Mouse (Mus musculus) intestine, embryonic 16.5 days (tissue): ENCODE measurements around the gene Akap7. TPM values are rescaled to one million over a fixed set of nuclear protein-coding genes. Genes with fewer than 3 reads are reported as not detected.

Experiments used
- ATAC-seq: fragments of 200-750 bp; cut with Nextera tagmentation; 2 replicates; pipeline ENCODE4 v1.8.0; 2017; ENCODE audit warnings: moderate TSS enrichment, moderate library complexity
- H3K27ac ChIP-seq: fragments of 300-500 bp; sonication (generic); 2 replicates; pipeline ENCODE4 v1.5.1; 2014; ENCODE audit warnings: mild to moderate bottlenecking, low read length
- H3K27me3 ChIP-seq: fragments of 300-500 bp; sonication (generic); replicated peaks from 2 replicates; pipeline ENCODE4 v1.6.1; 2014; ENCODE audit warnings: low read length, control low read depth, mixed read lengths; ENCODE audit not compliant: control insufficient read depth, insufficient read depth
- H3K36me3 ChIP-seq: fragments of 300-500 bp; sonication (generic); 2 replicates; pipeline ENCODE4 v1.6.1; 2014; ENCODE audit warnings: low read length, control low read depth; ENCODE audit not compliant: control insufficient read depth, insufficient read depth
- H3K4me1 ChIP-seq: fragments of 300-500 bp; sonication (generic); 2 replicates; pipeline ENCODE4 v1.6.1; 2014; ENCODE audit warnings: low read length, control low read depth, mixed read lengths; ENCODE audit not compliant: control insufficient read depth, insufficient read depth
- H3K4me2 ChIP-seq: fragments of 300-500 bp; sonication (generic); 2 replicates; pipeline ENCODE4 v1.6.1; 2014; ENCODE audit warnings: low read depth, low read length, control low read depth
- H3K4me3 ChIP-seq: fragments of 300-500 bp; sonication (generic); 2 replicates; pipeline ENCODE4 v1.5.1; 2014; ENCODE audit warnings: mild to moderate bottlenecking, low read length
- H3K9ac ChIP-seq: fragments of 300-500 bp; sonication (generic); 2 replicates; pipeline ENCODE4 v1.6.1; 2014; ENCODE audit warnings: low read depth, low read length
- H3K9me3 ChIP-seq: fragments of 300-500 bp; sonication (generic); 2 replicates; pipeline ENCODE4 v1.6.1; 2016; ENCODE audit warnings: low read length, control low read depth; ENCODE audit not compliant: control insufficient read depth
- WGBS: fragments of 180-500 bp; shearing (Covaris S2); extraction: QIAGEN DNeasy Blood & Tissue Kit; methylation state at CpG from one replicate; pipeline ENCODE4 v1.1.7; 2014; 5-methylcytosine and 5-hydroxymethylcytosine counted together
- polyA plus RNA-seq: library from polyadenylated mRNA; unstranded; fragments of >200 nt; fragmentation: Nextera tagmentation; extraction: Ambion mirVana; gene quantifications from 2 replicates; pipeline ENCODE4 v1.2.1, GENCODE M21; 2015

Gene Akap7
- polyA plus RNA-seq, 1 experiment from 2014 or later = 27.6 TPM

- Histone ChIP-seq H3K9ac (no peak overlapping the region), H3K4me3 (no peak overlapping the region)
- 66% methylated on average over 4 of the region's 4 CpGs for WGBS
Measured at GRCm38 (mm10) chr10:25325690-25326089, 18.0 kb upstream of the Akap7 start.

DNA sequence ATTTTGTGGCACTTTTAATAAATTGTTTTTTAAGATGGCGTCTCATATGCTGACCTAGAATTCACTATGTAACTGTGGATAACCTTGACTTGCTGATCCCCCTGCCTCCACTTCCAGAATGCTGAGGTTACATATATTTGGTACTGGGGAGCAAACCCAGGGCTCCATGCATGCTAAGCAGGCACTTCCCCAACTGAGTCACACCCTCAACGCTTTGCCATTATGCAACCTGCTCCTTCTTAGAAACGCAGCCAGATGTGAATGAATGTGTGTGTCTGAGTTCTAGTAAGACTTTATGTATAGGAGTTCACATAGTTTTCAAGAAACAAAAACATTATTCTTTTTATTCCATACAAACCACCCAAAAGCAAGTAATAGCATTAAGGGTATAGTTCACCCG lies 13.5 kb upstream of the Akap7 start:
- Histone ChIP-seq H3K9ac (no peak overlapping the region), H3K27me3 (no peaks in the 10 kb centered on the region), H3K9me3 (no peaks in the 10 kb centered on the region), H3K4me2 (no peak overlapping the region), H3K36me3 (no peaks in the 10 kb centered on the region), H3K4me3 (no peak overlapping the region), H3K4me1 (peaks cover 3% of the 10 kb centered on the region), H3K27ac (no peak overlapping the region)
- ATAC-seq = no peak
- WGBS = 84% methylated on average over 4 of the region's 4 CpGs

More at GRCm38 (mm10) chr10:25325690-25326089, 18.0 kb upstream of the Akap7 start:
- Histone ChIP-seq H3K27me3 (no peaks in the 10 kb centered on the region), H3K4me2 (no peak overlapping the region), H3K27ac (no peak overlapping the region), H3K4me1 (no peaks in the 10 kb centered on the region), H3K9me3 (no peaks in the 10 kb centered on the region), H3K36me3 (no peaks in the 10 kb centered on the region)
- no peak for ATAC-seq

DNA sequence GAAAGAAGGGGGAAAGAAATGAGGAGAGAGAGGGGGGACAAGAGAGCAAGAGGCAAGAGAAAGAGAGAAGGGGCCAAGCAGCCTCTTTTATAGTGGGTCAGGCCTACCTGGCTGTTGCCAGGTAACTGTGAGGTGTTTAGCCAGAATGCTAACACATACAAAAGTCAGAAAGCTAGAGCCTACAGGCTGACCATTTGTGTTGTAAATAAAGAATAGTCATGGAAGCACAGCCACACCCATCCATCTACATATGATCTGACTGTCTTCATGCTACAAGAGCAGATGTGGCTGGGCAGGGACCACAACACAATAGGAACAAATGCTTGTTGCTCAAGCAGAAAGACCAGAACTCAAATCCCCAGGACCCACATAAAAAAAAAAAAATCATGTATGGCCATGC lies 11.9 kb upstream of the Akap7 start:
- peaks cover 3% of the 10 kb centered on the region for H3K4me1 ChIP-seq
- H3K9ac ChIP-seq = no peak overlapping the region
- H3K36me3 ChIP-seq = no peaks in the 10 kb centered on the region
- no peaks in the 10 kb centered on the region for H3K27me3 ChIP-seq
- H3K27ac ChIP-seq = no peak overlapping the region
- no peaks in the 10 kb centered on the region for H3K9me3 ChIP-seq
- ATAC-seq = no peak
- H3K4me2 ChIP-seq = no peak overlapping the region
- no peak overlapping the region for H3K4me3 ChIP-seq

DNA sequence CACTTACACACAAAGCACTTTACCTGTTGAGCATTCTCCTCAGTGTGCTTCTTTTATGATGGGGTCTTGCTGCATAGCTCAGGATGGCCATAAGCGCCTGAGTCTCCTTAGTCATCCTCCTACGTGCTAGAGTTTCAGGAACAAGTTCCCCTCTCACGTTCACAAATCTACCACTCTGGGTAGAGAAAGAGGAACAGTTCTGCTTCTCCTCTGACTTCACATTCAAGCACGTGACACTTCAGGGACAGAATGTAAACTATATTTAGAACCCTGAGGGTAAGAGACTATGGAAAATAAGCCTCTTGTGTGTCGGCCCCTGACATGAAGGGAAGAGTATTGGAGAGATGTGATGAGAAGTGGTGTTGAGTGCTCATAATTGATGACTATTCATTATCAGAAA lies 10.7 kb upstream of the Akap7 start:
- no peak overlapping the region for H3K27ac ChIP-seq
- H3K4me1 ChIP-seq = peaks cover 3% of the 10 kb centered on the region
- no peak overlapping the region for H3K9ac ChIP-seq
- no peaks in the 10 kb centered on the region for H3K36me3 ChIP-seq
- 76% methylated on average over 5 of the region's 5 CpGs for WGBS
- H3K27me3 ChIP-seq = no peaks in the 10 kb centered on the region
- no peak overlapping the region for H3K4me2 ChIP-seq
- H3K4me3 ChIP-seq = no peak overlapping the region
- H3K9me3 ChIP-seq = no peaks in the 10 kb centered on the region
- ATAC-seq = no peak

DNA sequence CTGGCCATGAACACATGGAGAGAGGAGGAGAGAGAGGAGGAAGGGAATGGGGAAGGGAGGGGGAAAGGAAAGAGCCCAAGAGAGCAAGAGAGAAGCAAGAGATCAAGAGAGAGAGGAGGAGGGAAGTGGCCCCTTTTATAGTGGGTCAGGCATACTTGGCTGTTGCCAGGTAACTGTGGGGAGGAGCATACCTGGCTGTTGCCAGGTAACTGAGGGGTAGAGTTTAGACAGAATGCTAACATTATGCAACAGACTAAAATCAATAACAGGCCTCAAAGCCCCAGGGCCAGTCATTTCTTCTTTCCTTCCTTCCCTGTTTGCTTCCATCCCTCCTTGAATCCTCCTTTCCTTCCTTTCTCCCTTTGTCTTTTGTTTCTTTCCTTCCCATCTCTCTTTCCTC lies 10.0 kb upstream of the Akap7 start:
- H3K4me3 ChIP-seq = no peak overlapping the region
- ATAC-seq = peak; percentile 64
- H3K4me2 ChIP-seq = no peak overlapping the region
- no peak overlapping the region for H3K27ac ChIP-seq
- no peak overlapping the region for H3K9ac ChIP-seq
- H3K36me3 ChIP-seq = no peaks in the 10 kb centered on the region
- peaks cover 3% of the 10 kb centered on the region for H3K4me1 ChIP-seq
- H3K27me3 ChIP-seq = no peaks in the 10 kb centered on the region
- no peaks in the 10 kb centered on the region for H3K9me3 ChIP-seq

DNA sequence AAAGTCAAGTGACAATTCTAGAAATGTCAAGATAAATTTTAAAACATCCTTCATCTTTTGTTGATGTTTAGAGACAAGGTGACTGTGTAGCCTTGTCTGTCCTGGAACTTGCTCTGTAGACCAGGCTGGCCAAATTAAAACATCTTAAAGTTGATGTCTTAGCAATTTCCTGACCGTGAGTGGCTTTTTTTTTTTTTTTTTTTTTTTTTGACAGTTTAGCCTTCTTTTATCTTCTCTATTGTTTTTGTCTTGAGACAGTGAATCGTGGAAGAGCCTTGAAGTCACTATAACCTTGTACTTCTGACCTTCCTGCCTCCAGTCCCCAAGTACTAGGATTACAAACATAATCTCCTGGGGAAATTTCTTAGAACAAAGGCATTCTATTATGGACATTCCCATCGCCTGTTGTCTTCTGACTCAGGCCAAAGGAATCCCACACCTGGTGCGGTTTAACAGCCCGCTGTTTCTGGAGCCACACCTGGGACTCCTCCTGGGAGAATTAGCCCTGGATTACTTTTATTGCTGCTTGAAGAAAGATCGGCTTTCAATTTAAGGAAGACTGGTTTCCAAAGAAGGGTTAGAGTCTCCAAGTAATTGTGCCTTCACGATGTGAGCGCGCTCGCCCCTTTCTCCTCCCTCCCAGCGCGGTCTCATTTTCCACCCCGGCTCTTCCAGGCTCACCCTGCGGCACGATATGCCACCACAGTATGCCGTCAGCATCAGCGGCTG lies 6.3 kb upstream of the Akap7 start:
- no peaks in the 10 kb centered on the region for H3K9me3 ChIP-seq
- 14% methylated on average over 17 of the region's 17 CpGs for WGBS
- no peak overlapping the region for H3K9ac ChIP-seq
- H3K4me2 ChIP-seq = peak overlapping the region; percentile 34
- H3K4me1 ChIP-seq = peaks cover 3% of the 10 kb centered on the region
- no peaks in the 10 kb centered on the region for H3K27me3 ChIP-seq
- H3K36me3 ChIP-seq = no peaks in the 10 kb centered on the region
- H3K27ac ChIP-seq = no peak overlapping the region
- ATAC-seq = peak; percentile 90
- peak overlapping the region; percentile 25 for H3K4me3 ChIP-seq

DNA sequence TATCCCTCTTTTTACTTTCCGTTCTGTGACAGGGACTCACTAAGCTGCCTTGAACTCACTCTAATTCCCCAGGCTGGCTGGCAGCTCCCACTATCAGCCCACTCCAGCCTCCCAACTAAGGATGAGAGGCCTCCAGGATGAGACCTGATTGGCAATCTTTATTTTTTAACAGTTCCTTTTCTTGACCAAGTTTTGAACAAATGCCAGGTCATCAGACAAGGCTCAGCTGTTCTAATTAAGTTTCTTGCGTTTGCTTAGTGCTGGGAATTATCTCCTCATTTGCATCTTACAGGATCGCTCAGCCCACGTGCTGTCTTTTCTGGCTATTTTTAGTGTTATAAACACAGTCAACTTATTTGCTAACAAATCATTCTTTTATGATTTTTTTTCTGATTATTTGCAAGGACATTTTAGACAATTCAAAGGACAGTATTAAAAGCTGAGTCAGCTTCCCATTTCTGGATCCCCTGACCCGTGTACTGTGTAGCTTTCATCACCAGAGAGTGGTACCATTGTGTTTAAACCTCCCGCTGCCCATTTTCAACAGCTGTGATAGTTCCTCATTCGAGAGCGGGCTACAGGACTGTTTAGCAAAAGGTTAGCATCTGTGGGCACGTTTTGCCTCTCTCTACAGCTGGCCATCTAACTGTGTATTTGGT lies 4.0 kb upstream of the Akap7 start:
- H3K4me3 ChIP-seq = no peak overlapping the region
- H3K4me1 ChIP-seq = no peaks in the 10 kb centered on the region
- H3K27me3 ChIP-seq = no peaks in the 10 kb centered on the region
- no peaks in the 10 kb centered on the region for H3K36me3 ChIP-seq
- ATAC-seq = no peak
- H3K9ac ChIP-seq = no peak overlapping the region
- H3K27ac ChIP-seq = no peak overlapping the region
- no peaks in the 10 kb centered on the region for H3K9me3 ChIP-seq
- 56% methylated on average over 9 of the region's 9 CpGs for WGBS
- no peak overlapping the region for H3K4me2 ChIP-seq

DNA sequence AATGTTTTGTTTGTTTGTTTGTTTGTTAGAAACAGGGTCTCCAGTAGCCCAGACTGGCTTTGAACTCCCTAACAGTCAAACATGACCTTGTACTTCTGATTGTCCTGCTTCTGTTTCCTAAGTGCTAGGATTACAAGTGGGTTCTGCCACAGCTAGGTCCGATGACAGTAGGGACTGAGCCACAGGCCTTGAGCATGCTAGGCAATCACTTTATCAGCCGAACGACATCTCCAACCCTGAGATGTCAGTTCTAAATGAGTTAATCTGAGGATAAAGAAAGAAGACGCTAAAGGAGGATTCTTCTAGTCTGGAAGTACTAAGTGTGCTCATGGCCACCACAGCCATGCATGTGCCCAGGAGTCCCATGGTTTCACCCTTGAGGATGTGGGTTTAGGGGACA lies 3.1 kb upstream of the Akap7 start:
- Histone ChIP-seq H3K27ac (no peak overlapping the region), H3K4me1 (no peaks in the 10 kb centered on the region), H3K4me2 (no peak overlapping the region), H3K9me3 (no peaks in the 10 kb centered on the region), H3K36me3 (no peaks in the 10 kb centered on the region), H3K4me3 (no peak overlapping the region), H3K27me3 (no peaks in the 10 kb centered on the region), H3K9ac (no peak overlapping the region)
- ATAC-seq = no peak
- 82% methylated on average over 4 of the region's 4 CpGs for WGBS

DNA sequence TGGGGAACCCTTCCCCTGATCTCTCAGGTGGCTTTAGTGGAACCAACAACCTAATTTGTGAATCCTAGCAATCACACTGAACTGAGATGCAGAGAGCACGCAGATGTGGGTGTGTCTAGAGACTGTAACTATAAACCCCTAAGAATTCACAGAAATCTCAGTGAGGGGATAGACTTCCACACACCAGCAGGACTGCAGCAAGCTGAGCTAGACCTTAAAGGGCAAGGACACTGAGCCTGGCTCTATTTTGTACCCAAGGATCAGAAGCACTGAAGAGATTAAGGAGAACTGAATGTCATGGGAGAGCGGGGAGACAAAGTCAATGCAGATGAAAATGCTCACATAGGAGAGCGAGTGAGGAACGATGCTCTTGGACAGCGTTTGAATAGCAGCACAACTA lies 2.3 kb upstream of the Akap7 start:
- Histone ChIP-seq H3K4me1 (no peaks in the 10 kb centered on the region), H3K4me2 (no peak overlapping the region), H3K36me3 (no peaks in the 10 kb centered on the region), H3K9me3 (no peaks in the 10 kb centered on the region), H3K27me3 (no peaks in the 10 kb centered on the region), H3K9ac (no peak overlapping the region), H3K4me3 (no peak overlapping the region), H3K27ac (no peak overlapping the region)
- no peak for ATAC-seq
- WGBS = 89% methylated on average over 5 of the region's 5 CpGs

GRCm38 (mm10) chr10:25305146-25305545 lies 2.5 kb downstream of the Akap7 start:
- no peaks in the 10 kb centered on the region for H3K27me3 ChIP-seq
- H3K4me1 ChIP-seq = no peaks in the 10 kb centered on the region
- no peak overlapping the region for H3K4me3 ChIP-seq
- H3K9ac ChIP-seq = no peak overlapping the region
- ATAC-seq = no peak
- H3K27ac ChIP-seq = no peak overlapping the region
- no peaks in the 10 kb centered on the region for H3K36me3 ChIP-seq
- no peaks in the 10 kb centered on the region for H3K9me3 ChIP-seq
- no peak overlapping the region for H3K4me2 ChIP-seq
- WGBS = 66% methylated on average over 6 of the region's 6 CpGs
